Comparison of ENCODE assay signal across 15 mouse cellular contexts in genomic region chr11:32302824-32303419, GRCm38 (mm10). TPM values are rescaled to one million over a fixed set of nuclear protein-coding genes. Genes with fewer than 3 reads are reported as not detected.
DNase-seq lines count a peak whose midpoint lies in the region; ATAC-seq and TF ChIP-seq lines count a peak whose summit lies in the region.
"Had no signal": no experiment of that assay in that cellular context is flagged by ENCODE, and none has a peak within 500 bp of the region (broad histone marks: within the 10 kb centered on the region; RNA-seq: fewer than 3 reads in every experiment).

No protein-coding gene starts in this region.

- WGBS in forebrain, embryonic 16.5 days = 51% methylated on average over 2 of the region's 2 CpGs
- WGBS in forebrain, embryonic 13.5 days = 57% methylated on average over 2 of the region's 2 CpGs
- 47% methylated on average over 2 of the region's 2 CpGs for WGBS in liver, embryonic 15.5 days (ENCODE audit: insufficient replicate concordance)
- WGBS in liver, postnatal 0 days (ENCODE audit: insufficient replicate concordance) = 20% methylated on average over 2 of the region's 2 CpGs
- 21% methylated on average over 2 of the region's 2 CpGs for WGBS in midbrain, postnatal 0 days

- H3K4me1 ChIP-seq in forebrain, embryonic 16.5 days (replicated peaks; ENCODE audit: control insufficient read depth, insufficient read depth, low read length) = peaks cover 4% of the 10 kb centered on the region
- H3K4me1 ChIP-seq in forebrain, embryonic 13.5 days = 0 out of 2 replicates have a peak, but pooled peaks cover 3% of the 10 kb centered on the region
- H3K4me1 ChIP-seq in liver, embryonic 15.5 days (replicated peaks) = peaks cover 37% of the 10 kb centered on the region
- H3K4me1 ChIP-seq in liver, postnatal 0 days (ENCODE audit: insufficient read depth) = no peaks in the 10 kb centered on the region
- H3K4me1 ChIP-seq in midbrain, postnatal 0 days (ENCODE audit: insufficient read depth, low read length) = no peaks in the 10 kb centered on the region
- H3K4me1 ChIP-seq: embryonic facial prominence, embryonic 12.5 days had no signal

- H3K4me2 ChIP-seq in forebrain, embryonic 16.5 days (ENCODE audit: low read length) = no peak overlapping the region
- H3K4me2 ChIP-seq in forebrain, embryonic 13.5 days = no peak overlapping the region
- peak overlapping the region; percentile 1; the same call in 1 of the 2 replicates for H3K4me2 ChIP-seq in liver, embryonic 15.5 days
- H3K4me2 ChIP-seq in liver, postnatal 0 days (ENCODE audit: low read depth, low read length) = no peak overlapping the region
- no peak overlapping the region for H3K4me2 ChIP-seq in midbrain, postnatal 0 days (ENCODE audit: low read depth, low read length, poor library complexity, severe bottlenecking)
- H3K4me2 ChIP-seq: embryonic facial prominence, embryonic 12.5 days; hindbrain, embryonic 12.5 days; lung, embryonic 14.5 days had no signal

- no peaks in the 10 kb centered on the region for H3K9me3 ChIP-seq in forebrain, embryonic 16.5 days (ENCODE audit: control insufficient read depth, low read length)
- no peaks in the 10 kb centered on the region for H3K9me3 ChIP-seq in forebrain, embryonic 13.5 days (replicated peaks)
- no peaks in the 10 kb centered on the region for H3K9me3 ChIP-seq in liver, embryonic 15.5 days (replicated peaks)
- H3K9me3 ChIP-seq in liver, postnatal 0 days (ENCODE audit: low read length) = no peaks in the 10 kb centered on the region
- no peaks in the 10 kb centered on the region for H3K9me3 ChIP-seq in midbrain, postnatal 0 days (ENCODE audit: low read length)
- H3K9me3 ChIP-seq: embryonic facial prominence, embryonic 12.5 days; hindbrain, embryonic 12.5 days had no signal

- H3K27ac ChIP-seq in forebrain, embryonic 16.5 days (ENCODE audit: low read length) = no peak overlapping the region
- no peak overlapping the region; the same call in 1 of the 2 replicates for H3K27ac ChIP-seq in forebrain, embryonic 13.5 days
- no peak overlapping the region for H3K27ac ChIP-seq in liver, embryonic 15.5 days (replicated peaks)
- no peak overlapping the region for H3K27ac ChIP-seq in liver, postnatal 0 days (ENCODE audit: low read depth)
- peak overlapping the region; percentile 57; the same call in 1 of the 2 replicates for H3K27ac ChIP-seq in layer of hippocampus, adult 2 months
- H3K27ac ChIP-seq in midbrain, postnatal 0 days (ENCODE audit: low read depth, low read length) = peak overlapping the region; percentile 52
- H3K27ac ChIP-seq: embryonic facial prominence, embryonic 12.5 days; hindbrain, embryonic 12.5 days had no signal

- H3K4me3 ChIP-seq in forebrain, embryonic 16.5 days (replicated peaks; ENCODE audit: low read length) = no peak overlapping the region
- H3K4me3 ChIP-seq in forebrain, embryonic 13.5 days = no peak overlapping the region
- no peak overlapping the region for H3K4me3 ChIP-seq in liver, embryonic 15.5 days (replicated peaks)
- H3K4me3 ChIP-seq in liver, postnatal 0 days (ENCODE audit: low read depth, low read length) = no peak overlapping the region
- no peak overlapping the region for H3K4me3 ChIP-seq in layer of hippocampus, adult 2 months
- H3K4me3 ChIP-seq in midbrain, postnatal 0 days (ENCODE audit: low read depth, low read length) = no peak overlapping the region
- H3K4me3 ChIP-seq: embryonic facial prominence, embryonic 12.5 days; hindbrain, embryonic 12.5 days had no signal

- TF ChIP-seq CTCF in liver, postnatal 0 days (IDR thresholded peaks at IDR 0.05; ENCODE audit: low read depth) = no peak
- no peak for TF ChIP-seq CTCF in layer of hippocampus, adult 2 months (conservative IDR thresholded peaks at IDR 0.05)
- no peak for TF ChIP-seq CTCF in midbrain, postnatal 0 days (IDR thresholded peaks at IDR 0.05)

- peak; percentile 82 for ATAC-seq in forebrain, embryonic 16.5 days
- ATAC-seq in forebrain, embryonic 13.5 days = no peak
- ATAC-seq in liver, embryonic 15.5 days (ENCODE audit: insufficient read depth) = no peak
- ATAC-seq in liver, postnatal 0 days = no peak
- peak; percentile 64 for ATAC-seq in midbrain, postnatal 0 days (ENCODE audit: low FRiP score)

- DNase-seq in liver, postnatal 0 days = no peak
- peak; percentile 21 to 45 for DNase-seq in layer of hippocampus, adult 2 months (ENCODE audit: low spot score in 2 of 2)
- DNase-seq in midbrain, postnatal 0 days (ENCODE audit: low spot score) = peak; percentile 47
- no peak for DNase-seq in B cell, adult 2 months
- DNase-seq in spleen, adult 12 weeks (ENCODE audit: low spot score) = no peak
- DNase-seq: cerebellum, adult 2 months; gastrocnemius, postnatal 10 days; lung, embryonic 14.5 days had no signal

- no peak for TF ChIP-seq EP300 in liver, postnatal 0 days (IDR thresholded peaks at IDR 0.05; ENCODE audit: low read depth)

- no peaks in the 10 kb centered on the region for H3K27me3 ChIP-seq in forebrain, embryonic 16.5 days (replicated peaks; ENCODE audit: control insufficient read depth, insufficient read depth, low read length)
- H3K27me3 ChIP-seq in forebrain, embryonic 13.5 days = peaks cover 12% of the 10 kb centered on the region; the same call in 1 of the 2 replicates
- H3K27me3 ChIP-seq in liver, embryonic 15.5 days = peaks cover 36% of the 10 kb centered on the region
- H3K27me3 ChIP-seq in liver, postnatal 0 days (ENCODE audit: insufficient read depth, low read length) = no peaks in the 10 kb centered on the region
- no peaks in the 10 kb centered on the region for H3K27me3 ChIP-seq in midbrain, postnatal 0 days (ENCODE audit: insufficient read depth, low read length)

- no peaks in the 10 kb centered on the region for H3K36me3 ChIP-seq in forebrain, embryonic 16.5 days (ENCODE audit: control insufficient read depth, insufficient read depth)
- H3K36me3 ChIP-seq in forebrain, embryonic 13.5 days (ENCODE audit: poor library complexity, severe bottlenecking) = no peaks in the 10 kb centered on the region
- H3K36me3 ChIP-seq in liver, embryonic 15.5 days (replicated peaks) = peaks cover 35% of the 10 kb centered on the region
- 0 out of 2 replicates have a peak, but pooled peaks cover 2% of the 10 kb centered on the region for H3K36me3 ChIP-seq in liver, postnatal 0 days (replicated peaks; ENCODE audit: insufficient read depth, low read length)
- H3K36me3 ChIP-seq in midbrain, postnatal 0 days (ENCODE audit: insufficient read depth, low read length) = no peaks in the 10 kb centered on the region
- H3K36me3 ChIP-seq: embryonic facial prominence, embryonic 12.5 days; hindbrain, embryonic 12.5 days had no signal

- no peak overlapping the region for H3K9ac ChIP-seq in forebrain, embryonic 16.5 days (replicated peaks; ENCODE audit: low read depth, low read length)
- H3K9ac ChIP-seq in forebrain, embryonic 13.5 days = no peak overlapping the region
- H3K9ac ChIP-seq in liver, embryonic 15.5 days = 0 out of 2 replicates have a peak overlapping the region, but pooled peaks have one; percentile 6
- no peak overlapping the region for H3K9ac ChIP-seq in liver, postnatal 0 days (replicated peaks)
- no peak overlapping the region for H3K9ac ChIP-seq in midbrain, postnatal 0 days (replicated peaks; ENCODE audit: low read length, poor library complexity, severe bottlenecking)
- H3K9ac ChIP-seq: embryonic facial prominence, embryonic 12.5 days; hindbrain, embryonic 12.5 days; lung, embryonic 14.5 days had no signal

RNA-seq across cellular contexts. Expression of gene Hbq1a, which starts 3.1 kb away (rescaled TPM):
- 1.3 and 1.9 TPM in 2 replicates for polyA plus RNA-seq in forebrain, embryonic 16.5 days (2015; fragmentation: Nextera tagmentation; extraction: Ambion mirVana)
- polyA plus RNA-seq in forebrain, embryonic 13.5 days (2015; fragmentation: Nextera tagmentation; extraction: Ambion mirVana) = 0.65 and 0.86 TPM in 2 replicates
- polyA plus RNA-seq in liver, embryonic 15.5 days (2015; fragmentation: Nextera tagmentation; extraction: Ambion mirVana) = 7.3 and 8.0 TPM in 2 replicates
- polyA plus RNA-seq in liver, postnatal 0 days (2015; fragmentation: Nextera tagmentation; extraction: Ambion mirVana) = 3.0 and 4.4 TPM in 2 replicates
- 1 to 10 TPM; 1.1 to 1.8 TPM for total RNA-seq in layer of hippocampus, adult 2 months (2021)
- 3.2 and 3.6 TPM in 2 replicates for total RNA-seq in midbrain, postnatal 0 days (2014; rRNA removed)
- 2.7 and 2.8 TPM in 2 replicates for polyA plus RNA-seq in midbrain, postnatal 0 days (2015; fragmentation: Nextera tagmentation; extraction: Ambion mirVana)
- total RNA-seq: adrenal gland, adult 18-20 months; gastrocnemius, postnatal 10 days had no signal
- polyA plus RNA-seq: embryonic facial prominence, embryonic 12.5 days had no signal

RNA-seq across cellular contexts. Expression of gene Hba-a2, which starts 6.6 kb away (rescaled TPM):
- 5,488 and 6,869 TPM in 2 replicates for polyA plus RNA-seq in forebrain, embryonic 16.5 days (2015; fragmentation: Nextera tagmentation; extraction: Ambion mirVana)
- polyA plus RNA-seq in forebrain, embryonic 13.5 days (2015; fragmentation: Nextera tagmentation; extraction: Ambion mirVana) = 5,794 and 5,805 TPM in 2 replicates
- polyA plus RNA-seq in liver, embryonic 15.5 days (2015; fragmentation: Nextera tagmentation; extraction: Ambion mirVana) = 175,652 and 176,876 TPM in 2 replicates
- 64,656 and 66,091 TPM in 2 replicates for polyA plus RNA-seq in liver, postnatal 0 days (2015; fragmentation: Nextera tagmentation; extraction: Ambion mirVana)
- 100 to 1,000 TPM; 253 to 450 TPM for total RNA-seq in layer of hippocampus, adult 2 months (2021)
- total RNA-seq in midbrain, postnatal 0 days (2014; rRNA removed) = 1,333 and 2,070 TPM in 2 replicates
- polyA plus RNA-seq in midbrain, postnatal 0 days (2015; fragmentation: Nextera tagmentation; extraction: Ambion mirVana) = 1,100 and 1,214 TPM in 2 replicates

RNA-seq across cellular contexts. Expression of gene Hbq1b, which starts 16.2 kb away (rescaled TPM):
- 3.3 and 4.1 TPM in 2 replicates for polyA plus RNA-seq in forebrain, embryonic 16.5 days (2015; fragmentation: Nextera tagmentation; extraction: Ambion mirVana)
- 1.2 and 1.7 TPM in 2 replicates for polyA plus RNA-seq in forebrain, embryonic 13.5 days (2015; fragmentation: Nextera tagmentation; extraction: Ambion mirVana)
- polyA plus RNA-seq in liver, embryonic 15.5 days (2015; fragmentation: Nextera tagmentation; extraction: Ambion mirVana) = 139 and 151 TPM in 2 replicates
- polyA plus RNA-seq in liver, postnatal 0 days (2015; fragmentation: Nextera tagmentation; extraction: Ambion mirVana) = 70.9 and 75.1 TPM in 2 replicates
- 1 to 10 TPM; 1.0 to 1.7 TPM for total RNA-seq in layer of hippocampus, adult 2 months (2021)
- 1.7 and 5.9 TPM in 2 replicates for total RNA-seq in midbrain, postnatal 0 days (2014; rRNA removed)
- polyA plus RNA-seq in midbrain, postnatal 0 days (2015; fragmentation: Nextera tagmentation; extraction: Ambion mirVana) = 1.9 and 3.1 TPM in 2 replicates
- total RNA-seq: adrenal gland, adult 18-20 months had no signal

RNA-seq across cellular contexts. Expression of gene Hba-a1, which starts 19.6 kb away (rescaled TPM):
- polyA plus RNA-seq in forebrain, embryonic 16.5 days (2015; fragmentation: Nextera tagmentation; extraction: Ambion mirVana) = 2,173 and 2,648 TPM in 2 replicates
- polyA plus RNA-seq in forebrain, embryonic 13.5 days (2015; fragmentation: Nextera tagmentation; extraction: Ambion mirVana) = 2,413 and 2,442 TPM in 2 replicates
- 74,460 and 76,487 TPM in 2 replicates for polyA plus RNA-seq in liver, embryonic 15.5 days (2015; fragmentation: Nextera tagmentation; extraction: Ambion mirVana)
- polyA plus RNA-seq in liver, postnatal 0 days (2015; fragmentation: Nextera tagmentation; extraction: Ambion mirVana) = 32,136 and 32,798 TPM in 2 replicates
- total RNA-seq in layer of hippocampus, adult 2 months (2021) = 100 to 1,000 TPM; 315 to 509 TPM
- 562 and 930 TPM in 2 replicates for total RNA-seq in midbrain, postnatal 0 days (2014; rRNA removed)
- 470 and 497 TPM in 2 replicates for polyA plus RNA-seq in midbrain, postnatal 0 days (2015; fragmentation: Nextera tagmentation; extraction: Ambion mirVana)

RNA-seq across cellular contexts. Expression of gene Hba-x, which starts 26.7 kb away (rescaled TPM):
- polyA plus RNA-seq in forebrain, embryonic 16.5 days (2015; fragmentation: Nextera tagmentation; extraction: Ambion mirVana) = 9.4 and 11.3 TPM in 2 replicates
- 316 and 451 TPM in 2 replicates for polyA plus RNA-seq in forebrain, embryonic 13.5 days (2015; fragmentation: Nextera tagmentation; extraction: Ambion mirVana)
- 72.6 and 109 TPM in 2 replicates for polyA plus RNA-seq in liver, embryonic 15.5 days (2015; fragmentation: Nextera tagmentation; extraction: Ambion mirVana)
- 5.6 and 6.3 TPM in 2 replicates for polyA plus RNA-seq in liver, postnatal 0 days (2015; fragmentation: Nextera tagmentation; extraction: Ambion mirVana)
- not detected for total RNA-seq in layer of hippocampus, adult 2 months (2021)
- total RNA-seq in midbrain, postnatal 0 days (2014; rRNA removed) = 0.38 TPM in 1 of 2 replicates, not detected in the other
- 0.49 TPM in 1 of 2 replicates, not detected in the other for polyA plus RNA-seq in midbrain, postnatal 0 days (2015; fragmentation: Nextera tagmentation; extraction: Ambion mirVana)
- total RNA-seq: adrenal gland, adult 18-20 months; gastrocnemius, postnatal 10 days; layer of hippocampus, postnatal 14 days had no signal

Comparison
In these comparisons a context has a peak if more than half of its experiments do, and no peak if none do; other contexts are left out.
1. ATAC-seq: peak in forebrain, embryonic 16.5 days (single experiment) and midbrain, postnatal 0 days (single experiment); none in forebrain, embryonic 13.5 days (single experiment), liver, embryonic 15.5 days (single experiment) and liver, postnatal 0 days (single experiment).
2. H3K27ac ChIP-seq: peak in layer of hippocampus, adult 2 months (single experiment) and midbrain, postnatal 0 days (single experiment); none in forebrain, embryonic 16.5 days (single experiment), forebrain, embryonic 13.5 days (single experiment), liver, embryonic 15.5 days (single experiment) and liver, postnatal 0 days (single experiment).
3. DNase-seq: peak in layer of hippocampus, adult 2 months (2 of 2) and midbrain, postnatal 0 days (single experiment); none in liver, postnatal 0 days (single experiment), B cell, adult 2 months (0 of 2) and spleen, adult 12 weeks (single experiment).
4. RNA of gene Hbq1b, which starts 16.2 kb away (polyA plus RNA-seq): 139 to 151 TPM in liver, embryonic 15.5 days and 70.9 to 75.1 TPM in liver, postnatal 0 days; 3.3 to 4.1 TPM in forebrain, embryonic 16.5 days, 1.9 to 3.1 TPM in midbrain, postnatal 0 days and 1.2 to 1.7 TPM in forebrain, embryonic 13.5 days; every median in the first group is over 10 times any median in the second.